Mouse (Mus musculus) gastrocnemius, adult 8-10 months (tissue): Measurements from ENCODE around the gene Zkscan6. TPM values are rescaled to one million over a fixed set of nuclear protein-coding genes. Genes with fewer than 3 reads are reported as not detected.
A peak's percentile ranks its signal among the peaks of the same experiment; 100 is the strongest.

ENCODE experiments used
- DNase-seq, 2 experiments: peaks; one replicate each; pipeline ENCODE4 v3.0.0; 2022; ENCODE audit warnings: low spot score in 2 of 2
- total RNA-seq, 4 experiments: library from RNA; stranded (reverse); gene quantifications; 2 replicates each; pipeline ENCODE4 v1.2.4; 2022

The Zkscan6 gene
- 1 to 10 TPM; 1.7 to 2.4 (median 2.2) TPM for total RNA-seq

GRCm38 (mm10) chr11:65806909-65807504, at the start of gene Zkscan6:
Gene Zkscan6 (plus strand): TSS chr11:65807175.
- peak; percentile 71 to 75 for DNase-seq

- no peak for DNase-seq
Measured at GRCm38 (mm10) chr11:65759350-65759749, 47.6 kb upstream of the Zkscan6 start.

DNA sequence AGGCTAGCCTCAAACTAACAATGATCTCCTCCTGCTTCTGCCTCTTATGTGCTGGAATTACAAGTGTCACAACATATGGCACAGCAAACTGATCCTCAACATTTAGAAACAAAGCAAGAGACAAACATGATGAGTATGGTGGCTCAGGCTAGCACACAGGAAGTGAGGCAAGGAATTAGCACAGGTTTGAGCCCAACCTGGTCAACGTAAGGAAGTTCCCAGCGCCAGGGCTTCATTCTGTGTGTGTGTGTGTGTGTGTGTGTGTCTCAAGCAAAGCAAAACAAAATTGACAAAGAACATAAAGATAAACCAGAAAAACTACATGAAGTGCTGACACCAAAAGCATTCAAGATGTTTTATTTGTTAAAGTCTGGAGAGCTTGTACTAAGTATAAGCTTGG, 46.1 kb upstream of the Zkscan6 start:
- DNase-seq, result no peak

GRCm38 (mm10) chr11:65768445-65768844, 38.5 kb upstream of the Zkscan6 start:
- no peak for DNase-seq

DNA sequence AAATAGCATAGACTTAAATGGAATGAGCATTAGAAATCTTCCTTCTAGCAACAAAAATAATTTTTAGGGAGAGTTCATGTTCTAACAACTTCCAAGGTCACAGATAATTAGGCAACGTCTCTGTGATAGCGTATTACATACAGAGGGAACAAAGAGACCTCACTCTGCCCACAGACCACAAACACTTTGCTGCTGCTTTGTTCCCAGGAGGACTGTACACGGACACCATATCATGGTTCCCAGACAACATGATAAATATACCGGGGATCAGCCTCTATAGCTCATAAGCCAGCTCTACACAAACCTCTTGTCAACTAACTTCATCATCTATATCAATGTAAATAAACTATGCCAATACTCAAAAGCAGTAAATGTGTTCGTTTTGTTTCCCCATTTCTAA, 37.0 kb upstream of the Zkscan6 start:
- no peak for DNase-seq

DNA sequence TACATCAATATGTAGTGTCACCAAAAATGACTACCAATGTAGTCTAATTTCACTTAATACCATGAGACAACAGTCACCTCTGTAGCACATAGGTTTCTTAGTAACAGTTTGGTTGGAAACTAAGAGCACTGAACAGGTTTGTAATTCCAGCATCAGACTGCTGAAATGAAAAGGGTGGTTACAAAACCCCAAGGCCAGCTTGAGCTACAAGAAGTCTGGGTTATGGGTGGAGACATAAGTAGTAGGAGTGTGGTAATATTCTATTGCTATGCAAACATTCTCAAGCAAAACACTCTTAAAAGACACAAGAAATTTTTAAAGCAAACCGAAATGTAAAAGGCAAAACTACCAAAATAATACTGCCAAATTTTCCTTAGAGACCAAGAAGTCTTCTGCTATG, 35.4 kb upstream of the Zkscan6 start:
- no peak for DNase-seq

DNA sequence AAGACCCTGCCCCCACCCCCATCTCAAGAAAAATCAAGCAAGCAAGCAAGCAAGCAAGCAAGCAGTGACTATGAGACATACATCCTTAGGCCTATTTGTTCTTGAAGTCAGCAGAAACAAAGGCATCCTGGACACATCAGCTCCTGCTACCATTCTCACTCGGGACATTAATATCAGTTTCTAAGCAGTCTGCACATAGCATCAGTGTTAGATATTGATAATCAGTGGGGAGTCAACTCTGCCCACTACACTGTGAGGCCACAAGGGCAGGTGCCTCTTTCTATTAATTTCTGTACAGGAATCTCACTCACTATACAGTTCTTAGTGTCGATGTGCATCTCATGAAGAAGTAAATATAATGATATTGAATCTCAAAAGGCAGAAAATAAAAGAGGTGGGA, 33.4 kb upstream of the Zkscan6 start:
- no peak for DNase-seq

DNA sequence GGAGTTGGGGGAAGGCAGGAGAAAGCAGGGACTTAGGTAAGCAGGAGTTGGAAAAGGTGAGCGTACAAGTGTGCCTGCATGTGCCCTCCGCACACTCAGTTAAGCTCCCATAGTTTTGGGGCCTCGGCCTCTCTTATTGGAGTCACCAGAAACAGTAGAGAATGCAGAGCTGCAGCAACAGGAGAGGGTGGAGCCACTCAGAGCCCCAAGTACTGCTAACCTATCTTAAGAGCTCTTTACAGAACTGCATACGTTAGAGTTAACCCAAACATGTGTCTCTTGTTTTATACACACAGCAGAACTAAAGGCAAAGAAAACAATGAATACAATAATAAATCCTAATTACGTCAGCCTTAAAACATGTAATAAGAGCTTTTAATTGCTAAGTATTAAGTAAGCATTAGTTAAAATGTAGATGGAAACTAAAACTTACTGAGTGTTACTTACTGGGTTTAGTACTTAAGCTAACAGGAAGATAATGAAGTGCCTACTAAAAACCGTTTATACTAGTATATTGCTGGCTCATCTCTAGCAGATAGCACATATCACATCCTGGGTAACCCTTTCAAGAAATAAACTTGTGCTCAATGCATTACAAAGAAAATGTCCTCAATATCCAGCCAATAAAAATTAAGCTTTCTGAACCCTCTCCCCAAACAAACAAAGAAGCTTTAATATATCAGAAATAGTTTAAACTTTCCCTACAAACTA, 32.9 kb upstream of the Zkscan6 start:
- DNase-seq, result no peak

DNA sequence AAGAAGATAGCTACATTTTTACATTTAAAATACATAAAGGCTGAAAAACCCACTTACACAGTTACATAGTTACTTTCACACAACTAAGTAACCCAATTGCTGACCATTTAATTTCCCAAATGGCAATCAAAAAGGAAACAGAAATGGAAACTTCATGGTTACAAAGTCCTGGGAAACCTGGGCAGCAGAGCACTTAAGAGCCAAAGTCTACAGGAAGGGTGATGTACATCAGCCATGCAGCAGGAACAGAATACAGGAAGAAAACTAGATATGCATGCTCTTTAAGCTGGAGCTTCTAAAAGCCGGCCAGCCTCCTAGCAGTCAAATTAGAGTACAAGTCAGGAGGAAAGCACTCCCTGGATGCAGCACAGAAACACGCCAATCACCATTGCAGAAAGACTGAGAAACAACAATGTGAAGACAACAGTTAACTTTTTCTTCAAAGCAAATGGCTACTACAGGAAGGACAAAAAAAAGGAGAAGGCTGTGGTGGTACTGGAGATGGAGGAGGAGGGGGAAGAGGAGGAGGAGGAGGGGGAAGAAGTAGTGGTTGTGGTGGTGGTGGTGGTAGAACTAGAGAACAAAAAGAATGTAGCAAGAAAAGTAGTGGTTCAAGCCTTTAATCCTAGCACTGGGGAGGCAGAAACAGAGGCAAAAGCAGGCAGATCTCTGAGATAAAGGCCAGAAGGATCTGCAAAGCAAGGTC, 29.9 kb upstream of the Zkscan6 start:
- DNase-seq, result no peak

GRCm38 (mm10) chr11:65777810-65778209, 29.2 kb upstream of the Zkscan6 start:
- DNase-seq, result no peak

DNA sequence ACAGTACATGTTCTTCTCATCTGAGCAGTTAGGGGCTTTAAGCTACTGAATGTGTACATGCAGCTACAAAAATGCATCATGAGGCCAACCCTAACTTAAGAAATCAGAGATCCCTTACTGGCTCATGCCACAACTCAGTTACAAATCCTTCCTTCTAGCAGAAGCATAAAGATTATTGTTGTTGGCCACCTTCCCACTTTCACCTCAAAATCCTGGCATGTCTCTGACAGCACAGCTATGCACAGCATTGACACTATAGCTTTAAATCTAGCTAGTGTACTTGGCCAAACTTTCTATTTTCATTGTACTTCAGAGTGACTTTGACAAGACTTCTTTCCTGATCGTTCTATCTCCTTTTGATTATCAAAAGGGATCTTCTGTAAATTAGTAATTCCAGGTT, 27.9 kb upstream of the Zkscan6 start:
- no peak for DNase-seq

DNA sequence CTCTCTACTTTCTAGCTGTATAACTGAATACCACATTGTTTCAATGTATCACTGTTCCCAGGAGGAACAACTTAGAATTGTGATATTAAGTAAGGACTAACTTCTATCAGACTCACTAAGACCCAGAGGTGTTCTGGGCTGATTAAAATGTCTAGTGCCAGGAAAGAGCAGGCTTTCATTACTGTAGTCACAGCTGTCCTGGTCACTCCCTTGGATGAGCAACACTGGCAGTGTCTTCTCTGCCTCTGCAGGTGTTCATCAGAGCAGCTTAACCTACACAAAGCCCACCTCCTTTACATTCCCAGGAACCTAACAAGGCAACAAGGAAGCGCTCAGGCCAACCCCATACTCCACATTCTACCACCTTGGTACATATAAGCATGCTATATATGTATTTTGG, 27.4 kb upstream of the Zkscan6 start:
- DNase-seq, result no peak

- DNase-seq, result no peak
Measured at GRCm38 (mm10) chr11:65781596-65781995, 25.4 kb upstream of the Zkscan6 start.

DNA sequence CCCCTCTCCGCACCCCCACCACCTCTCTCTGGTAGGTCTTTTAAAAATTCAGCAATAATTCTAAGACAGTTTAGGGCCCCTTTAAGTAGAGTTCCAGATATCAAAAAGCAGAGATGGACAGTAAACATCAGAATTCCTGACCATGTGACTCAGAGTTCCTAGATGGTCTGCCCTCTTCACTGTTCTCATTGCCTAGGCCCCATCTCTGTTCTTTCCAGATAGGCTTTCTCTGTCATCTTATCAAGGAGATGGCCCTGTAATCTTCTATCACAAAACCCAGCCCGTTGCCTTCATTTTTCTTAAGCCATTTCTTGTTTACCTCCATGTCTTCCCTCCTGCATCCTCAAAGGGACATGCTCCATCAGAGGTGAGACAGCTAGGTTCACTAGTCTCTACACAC, 20.8 kb upstream of the Zkscan6 start:
- DNase-seq, result no peak

DNA sequence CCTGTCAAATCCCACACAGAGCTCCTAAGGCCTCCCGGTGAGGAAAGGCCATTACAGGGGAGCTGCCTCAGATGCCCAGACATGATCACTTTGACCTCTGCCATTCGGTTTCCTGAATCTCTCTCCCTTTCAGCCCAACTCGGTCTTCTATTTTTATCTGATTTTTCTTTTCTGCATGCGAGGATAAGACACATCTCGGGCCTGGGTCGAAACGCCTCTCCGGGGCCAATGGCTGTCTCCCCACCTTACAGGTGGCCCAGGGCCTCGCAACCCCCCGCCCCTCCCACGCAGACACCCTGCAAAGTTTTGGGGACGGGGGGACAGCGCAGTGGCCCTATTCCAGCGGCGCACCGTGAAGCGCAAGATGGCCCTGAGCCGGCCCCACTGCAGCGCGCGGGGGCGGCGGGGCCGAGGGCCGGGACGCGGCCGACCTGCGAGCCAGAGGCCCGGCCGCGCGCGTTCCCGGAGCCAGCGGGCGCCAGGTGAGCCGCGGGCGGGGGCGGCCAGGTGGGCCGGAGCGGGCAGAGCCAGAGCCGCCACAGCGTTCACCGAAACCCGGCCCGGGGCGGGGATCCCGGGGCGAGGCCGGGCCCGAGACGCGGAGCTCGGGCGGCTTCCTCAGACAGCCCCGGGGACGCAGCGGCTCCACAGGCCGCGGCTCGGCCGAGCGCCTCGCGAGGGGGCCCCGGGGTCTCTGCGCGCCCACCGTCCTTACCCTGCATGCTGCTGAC, 19.4 kb upstream of the Zkscan6 start:
- DNase-seq, result peak; percentile 5 to 40

- DNase-seq, result peak; percentile 85
Measured at GRCm38 (mm10) chr11:65788154-65788553, 18.8 kb upstream of the Zkscan6 start, which contains the start of gene Map2k4. Gene Map2k4 (minus strand): TSS chr11:65788297.

- DNase-seq, result no peak
Measured at GRCm38 (mm10) chr11:65794428-65795219, 12.4 kb upstream of the Zkscan6 start.

DNA sequence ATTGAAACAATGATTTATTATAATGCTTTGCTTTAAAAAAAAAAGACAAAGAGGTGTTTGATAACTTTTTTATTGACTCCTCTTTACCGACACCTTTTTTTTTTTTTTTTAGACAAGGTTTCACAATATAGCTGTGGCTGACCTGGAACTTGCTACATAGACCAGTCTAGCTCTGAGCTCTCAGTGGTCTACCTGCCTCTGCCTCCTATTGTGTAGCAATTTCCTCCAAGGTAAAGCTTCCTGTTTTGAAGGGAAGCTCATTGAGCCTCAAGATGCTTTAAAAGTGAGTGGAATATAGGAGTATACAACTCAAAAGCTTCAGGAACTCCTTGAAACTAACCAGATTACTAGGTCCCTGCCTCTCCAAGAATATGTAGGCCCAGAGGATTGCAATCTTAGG, 11.1 kb upstream of the Zkscan6 start:
- no peak for DNase-seq

- DNase-seq, result no peak
Measured at GRCm38 (mm10) chr11:65801899-65802298, 5.1 kb upstream of the Zkscan6 start.

DNA sequence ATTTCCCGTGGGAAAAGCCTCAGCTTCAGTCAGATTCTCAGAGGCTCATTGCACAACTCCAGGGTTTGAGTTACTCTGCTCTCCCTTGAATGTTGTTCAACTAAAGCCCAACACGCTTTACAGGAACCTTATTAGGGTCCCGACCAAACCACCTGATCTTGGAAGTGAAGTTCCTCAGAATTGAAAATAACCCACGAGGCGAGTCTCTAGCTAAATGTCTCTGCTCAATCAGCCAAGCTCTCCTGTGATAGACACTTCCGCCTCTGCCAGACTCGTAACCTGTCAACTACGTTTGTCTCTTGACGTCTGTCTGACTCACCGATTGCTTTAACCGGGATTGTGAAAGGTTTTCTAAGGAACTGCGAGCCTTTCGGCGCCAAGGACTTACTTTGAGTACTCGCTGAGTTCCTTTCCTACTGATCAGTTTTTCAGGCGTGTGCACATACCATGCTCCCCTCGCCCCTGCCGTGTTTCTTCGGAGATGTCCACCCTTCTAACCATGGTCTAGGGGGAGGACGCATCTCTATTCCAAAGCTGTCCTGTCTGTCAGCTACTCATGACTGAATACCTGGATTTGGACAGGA, 562 bp upstream of the Zkscan6 start:
- peak in 1 of 2 experiments; percentile 9 for DNase-seq

GRCm38 (mm10) chr11:65807601-65808000, 626 bp downstream of the Zkscan6 start:
- no peak for DNase-seq
